Mouse (Mus musculus) embryonic facial prominence, embryonic 12.5 days (tissue): Measurements from ENCODE around the gene Tmem161b. TPM values are rescaled to one million over a fixed set of nuclear protein-coding genes. Genes with fewer than 3 reads are reported as not detected.
"Not testable (repeated sequence)": the region's sequence is repeated elsewhere in the genome, so short reads cannot be mapped to it uniquely, and the experiment has no call there.

Source experiments
- ATAC-seq: fragments of 200-750 bp; cut with Nextera tagmentation; 2 replicates; pipeline ENCODE4 v1.8.0; 2017; ENCODE audit not compliant: insufficient number of reproducible peaks, insufficient read depth, low FRiP score, low TSS enrichment
- H3K27ac ChIP-seq: fragments of 300-500 bp; sonication (generic); 2 replicates; pipeline ENCODE4 v1.5.1; 2016; ENCODE audit warnings: mild to moderate bottlenecking
- H3K27me3 ChIP-seq: fragments of 300-500 bp; sonication (generic); 2 replicates; pipeline ENCODE4 v1.6.1; 2016; ENCODE audit warnings: mild to moderate bottlenecking, moderate library complexity
- H3K36me3 ChIP-seq: fragments of 300-500 bp; sonication (generic); 2 replicates; pipeline ENCODE4 v1.6.1; 2016; ENCODE audit warnings: mild to moderate bottlenecking
- H3K4me1 ChIP-seq: fragments of 300-500 bp; sonication (generic); 2 replicates; pipeline ENCODE4 v1.6.1; 2016
- H3K4me2 ChIP-seq: fragments of 300-500 bp; sonication (generic); replicated peaks from 2 replicates; pipeline ENCODE4 v1.6.1; 2016; ENCODE audit warnings: mild to moderate bottlenecking, moderate library complexity
- H3K4me3 ChIP-seq: fragments of 300-500 bp; sonication (generic); 2 replicates; pipeline ENCODE4 v1.5.1; 2016; ENCODE audit warnings: mild to moderate bottlenecking
- H3K9ac ChIP-seq: fragments of 300-500 bp; sonication (generic); 2 replicates; pipeline ENCODE4 v1.6.1; 2016; ENCODE audit warnings: mild to moderate bottlenecking, moderate library complexity
- H3K9me3 ChIP-seq: fragments of 300-500 bp; sonication (generic); 2 replicates; pipeline ENCODE4 v1.6.1; 2016; ENCODE audit warnings: mild to moderate bottlenecking, moderate library complexity
- WGBS: fragments of 180-500 bp; shearing (Covaris S2); methylation state at CpG from one replicate; pipeline ENCODE4 v1.1.7; 2016; 5-methylcytosine and 5-hydroxymethylcytosine counted together
- polyA plus RNA-seq: library from polyadenylated mRNA; unstranded; fragments of >200 nt; fragmentation: Nextera tagmentation; extraction: Ambion mirVana; gene quantifications from 2 replicates; pipeline ENCODE4 v1.2.1, GENCODE M21; 2016

The Tmem161b gene
- 15.2 and 15.7 TPM in 2 replicates for polyA plus RNA-seq

GRCm38 (mm10) chr13:84221820-84222681 is at the start of gene Tmem161b:
Tmem161b (plus strand) TSS chr13:84222296.
- H3K27ac ChIP-seq, result peak within 1 kb of the TSS; percentile 66
- no peaks in the 10 kb centered on the region for H3K27me3 ChIP-seq
- peaks cover 10% of the 10 kb centered on the region; the same call in 1 of the 2 replicates for H3K4me1 ChIP-seq
- peak within 1 kb of the TSS; percentile 63 for H3K4me3 ChIP-seq
- peak within 1 kb of the TSS; percentile 57 for H3K9ac ChIP-seq
- no peaks in the 10 kb centered on the region for H3K36me3 ChIP-seq
- H3K9me3 ChIP-seq, result no peaks in the 10 kb centered on the region
- peak; percentile 99 for ATAC-seq
- H3K4me2 ChIP-seq, result peak within 1 kb of the TSS; percentile 71
- WGBS, result 1% methylated on average over 51 of the region's 52 CpGs

GRCm38 (mm10) chr13:84185835-84186234 is 36.3 kb upstream of the Tmem161b start:
- H3K36me3 ChIP-seq, H3K4me3 ChIP-seq, ATAC-seq, H3K4me2 ChIP-seq, H3K9ac ChIP-seq, H3K27me3 ChIP-seq, H3K4me1 ChIP-seq, H3K9me3 ChIP-seq, H3K27ac ChIP-seq: not testable (repeated sequence)

GRCm38 (mm10) chr13:84192723-84193122 is 29.4 kb upstream of the Tmem161b start:
- no peak overlapping the region for H3K9ac ChIP-seq
- H3K9me3 ChIP-seq, result no peaks in the 10 kb centered on the region
- no peak overlapping the region for H3K4me3 ChIP-seq
- no peak overlapping the region for H3K27ac ChIP-seq
- no peak for ATAC-seq
- 84% methylated on average over 3 of the region's 3 CpGs for WGBS
- no peaks in the 10 kb centered on the region for H3K4me1 ChIP-seq
- H3K27me3 ChIP-seq, result no peaks in the 10 kb centered on the region
- no peak overlapping the region for H3K4me2 ChIP-seq
- H3K36me3 ChIP-seq, result no peaks in the 10 kb centered on the region

GRCm38 (mm10) chr13:84222682-84222992 is 541 bp downstream of the Tmem161b start:
- Histone ChIP-seq H3K27me3 (no peaks in the 10 kb centered on the region), H3K4me3 (peak overlapping the region; percentile 63), H3K27ac (peak overlapping the region; percentile 66), H3K9me3 (no peaks in the 10 kb centered on the region), H3K9ac (peak overlapping the region; percentile 57), H3K36me3 (no peaks in the 10 kb centered on the region), H3K4me1 (peaks cover 10% of the 10 kb centered on the region; the same call in 1 of the 2 replicates), H3K4me2 (peak overlapping the region; percentile 71)
- ATAC-seq, result no peak
- 3% methylated on average over 10 of the region's 10 CpGs for WGBS

GRCm38 (mm10) chr13:84223018-84223417 is 922 bp downstream of the Tmem161b start:
- peak overlapping the region; percentile 63 for H3K4me3 ChIP-seq
- no peak for ATAC-seq

GRCm38 (mm10) chr13:84234019-84234418 is 11.9 kb downstream of the Tmem161b start:
- 92% methylated on average over 2 of the region's 2 CpGs for WGBS
- H3K4me3 ChIP-seq, result no peak overlapping the region
- no peak overlapping the region for H3K4me2 ChIP-seq
- peaks cover 15% of the 10 kb centered on the region for H3K9me3 ChIP-seq
- H3K36me3 ChIP-seq, result peaks cover 13% of the 10 kb centered on the region
- no peak overlapping the region for H3K27ac ChIP-seq
- no peak for ATAC-seq
- H3K4me1 ChIP-seq, result no peaks in the 10 kb centered on the region
- H3K9ac ChIP-seq, result no peak overlapping the region
- H3K27me3 ChIP-seq, result no peaks in the 10 kb centered on the region

More at GRCm38 (mm10) chr13:84223018-84223417, 922 bp downstream of the Tmem161b start:
- Histone ChIP-seq H3K4me2 (peak overlapping the region; percentile 71), H3K27ac (no peak overlapping the region), H3K27me3 (no peaks in the 10 kb centered on the region), H3K36me3 (no peaks in the 10 kb centered on the region), H3K4me1 (peaks cover 10% of the 10 kb centered on the region; the same call in 1 of the 2 replicates), H3K9ac (peak overlapping the region; percentile 57; the same call in 1 of the 2 replicates), H3K9me3 (no peaks in the 10 kb centered on the region)
- 65% methylated on average over 5 of the region's 5 CpGs for WGBS

- no peak for ATAC-seq
- H3K4me3 ChIP-seq, result no peak overlapping the region
- WGBS, result 95% methylated on average over 7 of the region's 7 CpGs
Observed at GRCm38 (mm10) chr13:84236768-84237167, 14.7 kb downstream of the Tmem161b start.

GRCm38 (mm10) chr13:84238184-84238583 is 16.1 kb downstream of the Tmem161b start:
- ATAC-seq, result no peak
- no peak overlapping the region for H3K4me2 ChIP-seq
- peaks cover 13% of the 10 kb centered on the region for H3K36me3 ChIP-seq
- H3K4me3 ChIP-seq, result no peak overlapping the region
- no peak overlapping the region for H3K9ac ChIP-seq
- H3K4me1 ChIP-seq, result no peaks in the 10 kb centered on the region
- H3K9me3 ChIP-seq, result peaks cover 15% of the 10 kb centered on the region
- no peak overlapping the region for H3K27ac ChIP-seq
- no peaks in the 10 kb centered on the region for H3K27me3 ChIP-seq

More at GRCm38 (mm10) chr13:84236768-84237167, 14.7 kb downstream of the Tmem161b start:
- Histone ChIP-seq H3K4me1 (no peaks in the 10 kb centered on the region), H3K9ac (no peak overlapping the region), H3K36me3 (peaks cover 13% of the 10 kb centered on the region), H3K27me3 (no peaks in the 10 kb centered on the region), H3K27ac (no peak overlapping the region), H3K9me3 (peaks cover 15% of the 10 kb centered on the region), H3K4me2 (no peak overlapping the region)

GRCm38 (mm10) chr13:84248065-84248464 is 26.0 kb downstream of the Tmem161b start:
- no peak overlapping the region for H3K27ac ChIP-seq
- no peaks in the 10 kb centered on the region for H3K27me3 ChIP-seq
- H3K36me3 ChIP-seq, result no peaks in the 10 kb centered on the region
- ATAC-seq, result no peak
- no peak overlapping the region for H3K4me2 ChIP-seq
- 85% methylated on average over 3 of the region's 3 CpGs for WGBS
- H3K4me3 ChIP-seq, result no peak overlapping the region
- H3K9me3 ChIP-seq, result no peaks in the 10 kb centered on the region
- H3K4me1 ChIP-seq, result no peaks in the 10 kb centered on the region
- no peak overlapping the region for H3K9ac ChIP-seq

- Histone ChIP-seq H3K9ac (no peak overlapping the region), H3K27ac (no peak overlapping the region), H3K9me3 (no peaks in the 10 kb centered on the region), H3K36me3 (no peaks in the 10 kb centered on the region), H3K4me2 (no peak overlapping the region), H3K27me3 (no peaks in the 10 kb centered on the region), H3K4me1 (no peaks in the 10 kb centered on the region), H3K4me3 (no peak overlapping the region)
- WGBS, result 75% methylated on average over 5 of the region's 5 CpGs
- no peak for ATAC-seq
Observed at GRCm38 (mm10) chr13:84251295-84251694, 29.2 kb downstream of the Tmem161b start.

GRCm38 (mm10) chr13:84255047-84255446 is 33.0 kb downstream of the Tmem161b start:
- Histone ChIP-seq H3K9me3 (no peaks in the 10 kb centered on the region), H3K4me1 (no peaks in the 10 kb centered on the region), H3K27me3 (no peaks in the 10 kb centered on the region), H3K36me3 (peaks cover 4% of the 10 kb centered on the region; the same call in 1 of the 2 replicates), H3K4me3 (no peak overlapping the region), H3K4me2 (no peak overlapping the region), H3K27ac (no peak overlapping the region), H3K9ac (no peak overlapping the region)
- ATAC-seq, result no peak
- 90% methylated on average over 1 of the region's 1 CpGs for WGBS

- H3K36me3 ChIP-seq, H3K4me2 ChIP-seq, H3K27ac ChIP-seq, H3K4me1 ChIP-seq, ATAC-seq, H3K4me3 ChIP-seq, H3K27me3 ChIP-seq, H3K9me3 ChIP-seq, H3K9ac ChIP-seq: not testable (repeated sequence)
- WGBS, result 92% methylated on average over 1 of the region's 1 CpGs
Observed at GRCm38 (mm10) chr13:84264418-84264817, 42.3 kb downstream of the Tmem161b start.
